Mouse (Mus musculus) heart, adult 11 months (tissue): Measurements from ENCODE around the gene Mamstr.

Experiments
- DNase-seq: peaks from one replicate; pipeline ENCODE4 v3.0.0; 2022

Mamstr gene

GRCm38 (mm10) chr7:45639561-45640027 is at the start of gene Mamstr:
Mamstr (plus strand) TSS chr7:45639977.
- peak; percentile 96 for DNase-seq

GRCm38 (mm10) chr7:45590874-45591273 is 48.9 kb upstream of the Mamstr start:
- DNase-seq = peak; percentile 86

DNA sequence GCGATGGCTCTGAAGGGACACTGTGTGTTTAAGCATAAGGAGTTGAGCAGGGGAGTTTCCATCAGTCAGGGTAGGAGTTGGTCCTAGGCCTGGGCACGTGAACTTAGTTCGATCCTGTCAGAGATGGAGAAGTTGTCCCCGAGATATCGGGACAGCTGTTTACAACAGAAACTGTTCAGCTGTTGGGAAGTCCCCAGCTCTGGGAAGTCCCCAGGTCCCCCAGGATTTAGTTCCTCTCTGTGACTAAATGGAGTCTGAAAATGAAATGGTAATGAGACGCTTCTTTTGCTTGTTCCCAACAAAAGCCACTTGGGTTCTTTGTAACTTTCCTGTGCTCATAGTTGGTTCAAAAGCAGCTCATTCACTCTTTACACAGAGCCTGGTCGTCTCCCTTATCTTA is 47.9 kb upstream of the Mamstr start:
- DNase-seq = peak; percentile 94

- peak; percentile 93 for DNase-seq
Measured at GRCm38 (mm10) chr7:45593118-45593815, 46.5 kb upstream of the Mamstr start.

DNA sequence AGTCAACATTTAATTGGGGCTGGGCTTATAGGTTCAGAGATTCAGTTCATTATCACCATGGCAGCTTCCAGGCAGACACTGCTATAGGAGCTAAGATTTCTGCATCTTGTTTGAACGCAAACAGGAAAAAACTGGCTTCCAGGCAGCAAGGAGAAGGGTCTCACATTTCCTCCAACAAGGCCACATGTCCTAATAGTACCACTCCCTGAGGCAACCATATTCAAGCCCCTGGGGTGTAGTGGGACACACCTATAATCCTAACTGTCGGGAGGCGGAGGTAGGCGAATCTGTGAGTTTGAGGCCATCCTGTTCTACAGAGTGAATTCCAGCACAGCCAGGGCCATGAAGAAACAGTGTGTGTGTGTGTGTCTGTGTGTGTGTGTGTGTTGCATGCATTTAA is 44.6 kb upstream of the Mamstr start:
- no peak for DNase-seq

GRCm38 (mm10) chr7:45596107-45596506 is 43.7 kb upstream of the Mamstr start:
- DNase-seq = peak; percentile 87

GRCm38 (mm10) chr7:45597013-45597412 is 42.8 kb upstream of the Mamstr start:
- DNase-seq = no peak

DNA sequence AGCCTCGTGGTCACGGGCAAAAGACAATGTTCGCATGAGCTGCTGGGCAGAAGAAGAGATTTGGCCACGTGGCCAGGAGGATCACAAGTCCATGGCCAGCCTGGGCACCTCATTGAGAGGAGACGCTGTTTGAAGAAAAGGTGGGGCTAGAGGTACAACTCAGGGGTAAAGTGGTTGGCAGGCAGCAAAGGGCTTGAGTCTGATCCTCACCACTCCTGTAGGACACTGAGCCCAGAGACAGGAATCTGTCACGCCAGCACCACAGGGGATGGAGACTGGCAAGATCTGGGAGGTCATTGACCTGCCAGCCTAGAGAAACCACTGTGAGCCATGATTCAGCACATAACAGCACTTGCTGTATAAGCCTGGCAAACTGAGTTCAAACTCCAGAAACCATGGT is 42.2 kb upstream of the Mamstr start:
- no peak for DNase-seq

- peak; percentile 86 for DNase-seq
Measured at GRCm38 (mm10) chr7:45598960-45599879, 40.6 kb upstream of the Mamstr start.

- DNase-seq = peak; percentile 83
Measured at GRCm38 (mm10) chr7:45605704-45606289, 34.0 kb upstream of the Mamstr start.

GRCm38 (mm10) chr7:45609511-45609910 is 30.3 kb upstream of the Mamstr start:
- DNase-seq = no peak

DNA sequence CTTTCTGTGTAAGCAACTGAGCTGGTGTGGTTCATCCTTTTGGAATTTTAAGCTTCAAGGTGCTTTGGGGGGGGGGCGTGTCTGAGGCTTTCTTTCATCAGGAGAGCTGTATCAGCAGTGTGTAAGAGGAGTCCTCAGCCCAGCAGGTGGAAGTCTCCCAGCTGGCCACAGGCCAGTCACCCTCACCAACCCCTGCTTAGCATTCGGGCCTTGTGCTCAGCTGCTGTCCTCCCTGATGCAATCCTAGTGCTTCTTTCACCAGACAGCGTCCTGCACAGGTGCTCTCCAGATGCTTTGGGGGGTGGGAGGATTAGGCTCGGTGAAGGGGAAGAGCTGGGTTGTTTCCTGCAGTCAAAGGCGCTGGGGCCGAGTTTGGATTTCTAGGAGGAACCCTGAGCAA is 23.5 kb upstream of the Mamstr start:
- DNase-seq = peak; percentile 85

- DNase-seq = peak; percentile 90
Measured at GRCm38 (mm10) chr7:45617042-45617695, 22.6 kb upstream of the Mamstr start, which contains the start of gene Fut1. Fut1 (plus strand) TSS chr7:45617289.

GRCm38 (mm10) chr7:45618316-45618715 is 21.5 kb upstream of the Mamstr start:
- DNase-seq = no peak

DNA sequence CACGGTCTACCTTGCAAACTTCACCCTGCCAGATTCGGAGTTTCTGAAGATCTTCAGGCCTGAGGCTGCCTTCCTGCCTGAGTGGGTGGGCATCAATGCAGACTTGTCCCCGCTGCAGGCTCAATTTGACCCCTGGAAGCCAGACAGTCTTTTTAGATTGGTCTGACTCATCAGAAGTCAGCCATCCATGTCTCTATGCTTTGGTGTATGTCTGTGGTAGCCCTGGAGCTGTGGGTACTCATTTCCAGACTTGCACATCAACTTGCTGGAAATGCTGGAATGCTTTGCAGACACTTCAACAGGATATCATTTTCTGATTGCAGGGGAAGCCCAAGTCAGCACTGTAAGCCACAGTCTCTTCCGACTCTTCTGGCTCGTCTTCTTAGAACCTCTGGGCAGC is 20.2 kb upstream of the Mamstr start:
- DNase-seq = peak; percentile 83

DNA sequence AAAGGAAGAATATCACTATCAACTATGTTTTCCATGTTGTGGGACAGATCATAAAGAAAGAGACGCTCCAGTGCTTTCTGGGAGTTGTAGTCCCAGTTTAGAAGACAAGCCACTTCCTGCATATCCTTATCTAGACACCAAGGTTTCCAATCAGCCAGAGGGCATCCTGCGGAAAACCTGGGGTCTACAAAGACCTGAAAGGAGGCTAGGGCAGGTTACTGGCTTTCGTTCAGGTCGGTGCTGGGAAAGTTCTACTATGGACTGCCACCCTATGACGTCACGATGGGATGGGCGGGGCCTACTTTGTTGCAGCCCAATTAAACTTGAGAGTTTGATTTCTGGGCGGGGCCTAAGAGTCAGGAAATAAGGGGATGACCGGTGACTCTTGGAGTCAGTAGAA is 18.3 kb upstream of the Mamstr start, which contains the start of gene Izumo1:
TSS of gene Izumo1 (plus strand) at position 369 of the 400 bp plus-strand sequence.
- DNase-seq = peak; percentile 94

DNA sequence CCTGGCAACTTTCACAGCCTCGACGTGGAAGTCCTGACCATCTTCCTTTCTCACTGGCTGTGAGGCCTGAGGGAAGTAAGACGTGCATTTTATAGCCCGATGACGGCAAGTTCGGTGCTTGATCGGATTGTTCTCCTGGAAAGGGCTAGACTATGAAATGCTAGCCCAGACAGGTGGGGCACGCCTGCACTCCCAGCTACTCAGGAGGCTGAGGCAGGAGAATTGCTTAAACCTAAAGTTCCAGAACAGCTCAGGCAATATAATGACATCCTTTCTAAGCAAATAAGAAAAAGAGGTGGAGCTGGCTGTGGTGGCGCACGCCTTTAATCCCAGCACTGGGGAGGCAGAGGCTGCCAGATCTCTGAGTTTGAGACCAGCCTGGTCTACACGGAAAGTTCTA is 16.3 kb upstream of the Mamstr start:
- DNase-seq = peak; percentile 88

GRCm38 (mm10) chr7:45624718-45625117 is 15.1 kb upstream of the Mamstr start:
- peak; percentile 84 for DNase-seq

DNA sequence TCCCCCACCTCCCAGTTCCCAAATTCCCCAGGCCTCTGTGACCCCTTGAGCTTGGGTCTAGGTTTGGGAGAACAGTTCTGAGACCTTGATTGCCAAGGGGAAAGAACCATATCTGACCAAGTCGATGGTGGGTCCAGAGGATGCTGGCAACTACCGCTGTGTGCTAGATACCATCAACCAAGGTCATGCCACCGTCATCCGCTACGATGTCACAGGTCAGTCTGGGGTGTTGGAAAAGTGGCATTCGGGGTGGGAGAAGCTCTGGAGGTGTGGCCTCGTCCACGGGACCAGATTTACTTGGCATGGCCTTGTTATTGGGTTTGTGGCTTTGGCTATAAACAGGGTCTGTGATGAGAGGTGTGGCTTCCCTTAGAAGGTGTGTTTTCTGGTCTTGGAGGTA is 14.3 kb upstream of the Mamstr start:
- DNase-seq = peak; percentile 91

DNA sequence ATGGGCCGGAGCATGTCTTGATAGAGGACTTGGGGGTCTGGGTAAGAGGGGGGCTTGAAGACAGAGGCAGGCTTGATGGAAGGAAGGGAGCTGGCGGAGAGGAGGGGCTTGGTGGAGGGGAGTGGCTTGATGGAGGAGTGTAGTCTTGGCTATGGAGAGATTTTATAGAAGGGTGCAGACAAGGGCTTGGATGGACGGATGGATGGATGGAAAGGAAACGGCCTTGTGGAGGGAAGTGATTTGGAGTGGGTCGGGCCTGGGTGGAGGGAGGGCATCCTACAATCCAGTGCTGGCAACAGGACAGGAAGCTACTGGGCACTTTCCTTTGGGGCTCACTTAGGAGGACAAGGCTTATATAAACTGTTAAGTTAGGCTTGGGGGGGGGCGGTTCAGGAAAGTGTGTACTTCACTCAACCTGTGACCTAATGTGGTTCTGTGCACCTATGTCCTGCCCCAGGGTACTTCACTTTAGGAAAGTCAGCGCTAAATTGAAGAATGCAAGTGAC is 13.2 kb upstream of the Mamstr start:
- peak; percentile 94 for DNase-seq

DNA sequence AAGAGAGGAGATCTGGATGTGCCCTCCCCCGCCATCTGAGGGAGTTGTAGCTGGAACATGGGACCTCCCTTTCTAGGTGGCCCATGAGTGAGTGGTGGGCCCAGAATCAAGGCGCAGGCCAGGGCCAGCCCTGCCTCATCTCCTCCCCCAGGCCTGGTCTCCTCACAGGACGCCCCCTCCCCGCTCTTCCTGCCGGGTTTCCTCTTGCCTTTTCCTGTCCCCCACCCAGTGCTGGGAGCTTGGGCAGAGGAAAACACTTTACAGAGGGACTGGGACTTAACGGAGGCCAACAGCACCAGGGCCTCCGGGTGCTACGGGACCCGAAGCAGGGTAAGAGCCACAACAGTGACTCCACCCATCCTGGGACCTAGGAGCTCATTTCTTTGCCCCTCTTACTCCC is 12.5 kb upstream of the Mamstr start, which contains the start of gene Rasip1:
TSS of gene Rasip1 (plus strand) at position 228 of the 400 bp plus-strand sequence.
- peak; percentile 99 for DNase-seq
